Mouse (Mus musculus) erythroblast, embryonic 14.5 days (primary cell): ENCODE results near the gene Ak4. TPM values are rescaled to one million over a fixed set of nuclear protein-coding genes. Genes with fewer than 3 reads are reported as not detected.

Source experiments
- H3K27me3 ChIP-seq: 2 replicates; pipeline ENCODE4 v1.6.1; 2012; ENCODE audit warnings: inconsistent platforms; ENCODE audit not compliant: control insufficient read depth
- H3K36me3 ChIP-seq: 2 replicates; pipeline ENCODE4 v1.6.1; 2012; ENCODE audit warnings: mild to moderate bottlenecking, inconsistent platforms; ENCODE audit not compliant: control insufficient read depth
- H3K4me1 ChIP-seq: 2 replicates; pipeline ENCODE4 v1.6.1; 2012; ENCODE audit warnings: inconsistent platforms; ENCODE audit not compliant: control insufficient read depth
- H3K4me3 ChIP-seq: replicated peaks from 2 replicates; pipeline ENCODE3; 2012; ENCODE audit warnings: moderate library complexity, mild to moderate bottlenecking, inconsistent platforms
- H3K9me3 ChIP-seq: 2 replicates; pipeline ENCODE4 v1.6.1; 2012; ENCODE audit warnings: low read length, inconsistent platforms, mixed read lengths; ENCODE audit not compliant: control insufficient read depth
- GATA1 ChIP-seq: IDR thresholded peaks from 2 replicates; pipeline ENCODE4 v1.6.1; 2012; ENCODE audit warnings: low read length, inconsistent platforms, mixed read lengths
- TAL1 ChIP-seq: IDR thresholded peaks from 3 replicates; pipeline ENCODE4 v1.6.1; 2012; ENCODE audit warnings: low read length, inconsistent platforms, mixed read lengths
- polyA plus RNA-seq: library from polyadenylated mRNA; stranded (reverse); fragments of >175 nt; gene quantifications from 2 replicates; pipeline ENCODE4 v1.2.3, GENCODE M21; 2012

Gene Ak4
- polyA plus RNA-seq, 1 experiment: 0.16 TPM

GRCm38 (mm10) chr4:101496534-101497237 is 77.6 kb downstream of the Ak4 start, which contains the start of gene Dnajc6:
Gene Dnajc6, plus strand, starts transcription at chr4:101496648.
- peaks cover 42% of the 10 kb centered on the region for H3K27me3 ChIP-seq
- no peaks in the 10 kb centered on the region for H3K4me1 ChIP-seq
- H3K9me3 ChIP-seq: no peaks in the 10 kb centered on the region
- no peaks in the 10 kb centered on the region for H3K36me3 ChIP-seq
- TF ChIP-seq GATA1 (no peak), TAL1 (no peak)
- H3K4me3 ChIP-seq: no peak within 1 kb of the TSS

GRCm38 (mm10) chr4:101497336-101497735 is 78.3 kb downstream of the Ak4 start:
- no peaks in the 10 kb centered on the region for H3K4me1 ChIP-seq
- peaks cover 42% of the 10 kb centered on the region for H3K27me3 ChIP-seq
- H3K9me3 ChIP-seq: no peaks in the 10 kb centered on the region
- TF ChIP-seq GATA1: no peak
- TF ChIP-seq TAL1: no peak
- H3K36me3 ChIP-seq: no peaks in the 10 kb centered on the region
- H3K4me3 ChIP-seq: no peak overlapping the region

- Histone ChIP-seq H3K27me3 (peaks cover 25% of the 10 kb centered on the region), H3K4me3 (no peak overlapping the region), H3K4me1 (no peaks in the 10 kb centered on the region), H3K36me3 (no peaks in the 10 kb centered on the region), H3K9me3 (no peaks in the 10 kb centered on the region; the same call in 1 of the 2 replicates)
- TF ChIP-seq TAL1 (no peak), GATA1 (no peak)
Observed at GRCm38 (mm10) chr4:101504470-101505007, 85.5 kb downstream of the Ak4 start.

- Histone ChIP-seq H3K4me1 (no peaks in the 10 kb centered on the region), H3K36me3 (no peaks in the 10 kb centered on the region), H3K27me3 (peaks cover 27% of the 10 kb centered on the region), H3K9me3 (no peaks in the 10 kb centered on the region; the same call in 1 of the 2 replicates), H3K4me3 (no peak overlapping the region)
- TF ChIP-seq GATA1: no peak
- no peak for TF ChIP-seq TAL1
Observed at GRCm38 (mm10) chr4:101505966-101506365, 86.9 kb downstream of the Ak4 start.

DNA sequence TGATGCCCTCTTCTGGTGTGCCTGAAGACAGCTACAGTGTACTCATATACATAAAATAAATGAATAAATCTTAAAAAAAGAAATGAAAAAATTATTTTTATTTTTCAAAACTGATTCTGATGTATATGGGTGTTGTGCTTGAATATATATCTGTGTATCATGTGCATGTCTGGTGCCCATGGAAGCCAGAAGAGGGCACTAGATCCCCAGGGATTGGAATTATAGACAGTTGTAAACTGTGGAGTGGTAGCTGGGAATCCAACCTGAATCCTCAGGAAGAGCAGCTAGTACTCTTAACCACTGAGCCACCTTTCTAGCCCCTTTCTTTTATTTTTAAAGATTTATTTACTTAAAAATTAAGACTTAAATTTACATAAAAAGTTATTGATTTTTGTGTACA is 87.3 kb downstream of the Ak4 start:
- Histone ChIP-seq H3K27me3 (peaks cover 27% of the 10 kb centered on the region), H3K4me1 (no peaks in the 10 kb centered on the region), H3K36me3 (no peaks in the 10 kb centered on the region), H3K4me3 (no peak overlapping the region), H3K9me3 (no peaks in the 10 kb centered on the region; the same call in 1 of the 2 replicates)
- TF ChIP-seq TAL1 (no peak), GATA1 (no peak)

- TF ChIP-seq TAL1: no peak
- no peak for TF ChIP-seq GATA1
- Histone ChIP-seq H3K4me3 (peak overlapping the region; percentile 24), H3K27me3 (peaks cover 27% of the 10 kb centered on the region), H3K36me3 (no peaks in the 10 kb centered on the region), H3K4me1 (no peaks in the 10 kb centered on the region), H3K9me3 (no peaks in the 10 kb centered on the region; the same call in 1 of the 2 replicates)
Observed at GRCm38 (mm10) chr4:101507571-101508422, 88.7 kb downstream of the Ak4 start.

- peak overlapping the region; percentile 36 for H3K4me3 ChIP-seq
- no peaks in the 10 kb centered on the region; the same call in 1 of the 2 replicates for H3K9me3 ChIP-seq
- no peaks in the 10 kb centered on the region for H3K36me3 ChIP-seq
- TF ChIP-seq GATA1 (no peak), TAL1 (no peak)
- H3K4me1 ChIP-seq: no peaks in the 10 kb centered on the region
- H3K27me3 ChIP-seq: peaks cover 27% of the 10 kb centered on the region
Observed at GRCm38 (mm10) chr4:101508431-101508830, 89.4 kb downstream of the Ak4 start.

DNA sequence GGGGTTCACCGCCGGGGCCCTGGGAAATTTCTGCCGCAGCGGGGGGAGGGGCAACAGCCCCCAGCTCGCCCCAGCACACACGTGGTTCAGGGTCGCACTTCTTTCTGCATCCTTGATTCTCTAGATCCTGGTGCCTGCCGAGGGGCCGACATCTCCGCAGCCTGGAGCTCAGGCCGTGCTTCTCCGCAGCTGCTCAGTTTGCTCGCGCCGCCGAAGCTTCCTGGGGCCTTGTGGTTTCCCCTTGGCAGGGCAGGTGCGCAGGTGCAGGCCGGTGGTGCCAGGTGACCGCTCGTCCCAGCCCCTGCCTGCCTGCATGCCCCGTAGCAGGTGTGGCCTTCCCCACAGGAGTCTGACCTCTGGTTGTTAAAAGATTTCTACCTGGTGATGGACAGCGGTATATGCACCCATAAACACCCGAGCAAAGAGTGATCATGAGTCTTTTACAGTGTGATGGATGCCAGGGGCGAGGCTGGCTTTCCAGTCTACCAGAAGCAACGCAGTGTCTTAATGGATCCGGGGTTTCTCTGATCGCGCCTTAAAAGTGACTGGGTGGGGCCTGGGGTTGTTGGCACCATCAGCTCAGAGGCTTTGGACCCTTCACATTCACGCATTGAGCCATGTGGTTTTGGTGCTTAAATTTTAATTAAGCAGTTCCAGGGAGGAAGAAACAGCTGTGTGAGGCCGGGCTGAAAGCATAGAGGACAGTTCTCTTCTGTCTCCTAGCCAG is 89.9 kb downstream of the Ak4 start:
- Histone ChIP-seq H3K36me3 (no peaks in the 10 kb centered on the region), H3K4me3 (peak overlapping the region; percentile 36), H3K27me3 (peaks cover 27% of the 10 kb centered on the region), H3K9me3 (no peaks in the 10 kb centered on the region; the same call in 1 of the 2 replicates), H3K4me1 (no peaks in the 10 kb centered on the region)
- TF ChIP-seq TAL1 (no peak), GATA1 (no peak)
